Mouse (Mus musculus): ENCODE measurements around the gene Ccna1. TPM values are rescaled to one million over a fixed set of nuclear protein-coding genes. Genes with fewer than 3 reads are reported as not detected.

The Ccna1 gene
- total RNA-seq, 1 experiment = 0.76 TPM

DNA sequence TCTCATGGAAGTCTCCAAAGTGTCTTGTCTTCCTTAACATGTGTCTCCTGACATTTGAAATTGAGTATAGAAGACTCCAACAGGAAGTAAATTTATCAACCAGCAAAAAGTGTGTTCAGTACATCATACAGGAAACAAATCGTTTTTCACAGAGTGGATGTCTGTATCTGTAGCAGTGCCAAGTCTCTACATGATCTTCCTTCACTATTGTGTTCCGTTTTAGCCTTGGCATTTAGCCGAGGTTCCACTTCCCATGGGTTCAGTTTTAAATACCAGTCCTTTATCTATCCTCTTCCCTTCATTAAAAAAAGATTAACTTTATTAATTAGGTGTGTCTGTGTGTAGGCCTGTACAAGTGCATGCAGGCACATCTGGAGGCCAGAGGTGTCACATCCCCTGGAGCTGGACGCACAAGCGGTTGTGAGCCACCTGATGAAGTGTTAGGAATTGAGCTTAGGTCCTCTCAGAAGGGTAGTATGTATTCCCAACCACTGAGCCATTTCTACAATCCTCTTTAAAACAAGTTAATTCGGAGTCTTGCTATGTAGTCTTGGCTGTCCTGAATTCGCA lies 27.9 kb downstream of the Ccna1 start:
- Histone ChIP-seq H3K9me3 (ENCODE audit: control insufficient read depth, insufficient read depth, low read depth, low read length) (no peaks in the 10 kb centered on the region), H3K9ac (ENCODE audit: insufficient read depth, low read depth, low read length, poor library complexity, severe bottlenecking) (no peak overlapping the region), H3K27ac (ENCODE audit: insufficient read depth, low read depth, low read length, poor library complexity, severe bottlenecking) (no peak overlapping the region), H3K4me1 (ENCODE audit: control insufficient read depth in 2 of 2, insufficient read depth in 2 of 2, low read length in 2 of 2, poor library complexity in 1 of 2) (no peaks in the 10 kb centered on the region), H3K4me3 (ENCODE audit: insufficient read depth in 1 of 2, low read depth in 1 of 2, low read length in 2 of 2, poor library complexity in 1 of 2, severe bottlenecking in 1 of 2) (no peak overlapping the region), H3K36me3 (ENCODE audit: control insufficient read depth, insufficient read depth, low read length, poor library complexity, severe bottlenecking) (no peaks in the 10 kb centered on the region)
- TF ChIP-seq HCFC1 (IDR thresholded peaks at IDR 0.05; ENCODE audit: borderline replicate concordance, insufficient read depth, low read length) = no peak
- TF ChIP-seq ZC3H11A (IDR thresholded peaks at IDR 0.05; ENCODE audit: borderline replicate concordance, low read depth, low read length) = no peak
- no peak for DNase-seq (ENCODE audit: low read depth, low spot score)
- in situ Hi-C loops (cut with MboI; ENCODE audit: low sequenced_read_pairs in 2 of 2, unreplicated experiment in 2 of 2) = no loop called here

GRCm38 (mm10) chr3:55025502-55025901 lies 29.8 kb downstream of the Ccna1 start:
- Histone ChIP-seq H3K4me1 (ENCODE audit: control insufficient read depth in 2 of 2, insufficient read depth in 2 of 2, low read length in 2 of 2, poor library complexity in 1 of 2) (no peaks in the 10 kb centered on the region), H3K4me3 (ENCODE audit: insufficient read depth in 1 of 2, low read depth in 1 of 2, low read length in 2 of 2, poor library complexity in 1 of 2, severe bottlenecking in 1 of 2) (no peak overlapping the region), H3K9ac (ENCODE audit: insufficient read depth, low read depth, low read length, poor library complexity, severe bottlenecking) (no peak overlapping the region), H3K36me3 (ENCODE audit: control insufficient read depth, insufficient read depth, low read length, poor library complexity, severe bottlenecking) (no peaks in the 10 kb centered on the region), H3K27ac (ENCODE audit: insufficient read depth, low read depth, low read length, poor library complexity, severe bottlenecking) (no peak overlapping the region), H3K9me3 (ENCODE audit: control insufficient read depth, insufficient read depth, low read depth, low read length) (no peaks in the 10 kb centered on the region)
- TF ChIP-seq HCFC1 (IDR thresholded peaks at IDR 0.05; ENCODE audit: borderline replicate concordance, insufficient read depth, low read length) (no peak), MAFK (IDR thresholded peaks at IDR 0.05; ENCODE audit: insufficient read depth, low read depth, low read length) (no peak), CHD2 (IDR thresholded peaks at IDR 0.05; ENCODE audit: low read depth, low read length) (no peak), ZC3H11A (IDR thresholded peaks at IDR 0.05; ENCODE audit: borderline replicate concordance, low read depth, low read length) (no peak), ZNF384 (IDR thresholded peaks at IDR 0.05; ENCODE audit: low read depth, low read length) (no peak)
- DNase-seq (ENCODE audit: low read depth, low spot score) = no peak
- in situ Hi-C loops (cut with MboI; ENCODE audit: low sequenced_read_pairs in 2 of 2, unreplicated experiment in 2 of 2) = no loop called here

GRCm38 (mm10) chr3:55023347-55023746 lies 32.0 kb downstream of the Ccna1 start:
- Histone ChIP-seq H3K4me3 (ENCODE audit: insufficient read depth in 1 of 2, low read depth in 1 of 2, low read length in 2 of 2, poor library complexity in 1 of 2, severe bottlenecking in 1 of 2) (no peak overlapping the region), H3K36me3 (ENCODE audit: control insufficient read depth, insufficient read depth, low read length, poor library complexity, severe bottlenecking) (no peaks in the 10 kb centered on the region), H3K9ac (ENCODE audit: insufficient read depth, low read depth, low read length, poor library complexity, severe bottlenecking) (no peak overlapping the region), H3K27ac (ENCODE audit: insufficient read depth, low read depth, low read length, poor library complexity, severe bottlenecking) (no peak overlapping the region), H3K9me3 (ENCODE audit: control insufficient read depth, insufficient read depth, low read depth, low read length) (no peaks in the 10 kb centered on the region), H3K4me1 (ENCODE audit: control insufficient read depth in 2 of 2, insufficient read depth in 2 of 2, low read length in 2 of 2, poor library complexity in 1 of 2) (no peaks in the 10 kb centered on the region)
- in situ Hi-C loops (cut with MboI; ENCODE audit: low sequenced_read_pairs in 2 of 2, unreplicated experiment in 2 of 2) = no loop called here
- no peak for TF ChIP-seq ZNF384 (IDR thresholded peaks at IDR 0.05; ENCODE audit: low read depth, low read length)
- TF ChIP-seq ZC3H11A (IDR thresholded peaks at IDR 0.05; ENCODE audit: borderline replicate concordance, low read depth, low read length) = no peak
- no peak for TF ChIP-seq HCFC1 (IDR thresholded peaks at IDR 0.05; ENCODE audit: borderline replicate concordance, insufficient read depth, low read length)
- no peak for TF ChIP-seq MAFK (IDR thresholded peaks at IDR 0.05; ENCODE audit: insufficient read depth, low read depth, low read length)
- no peak for TF ChIP-seq CHD2 (IDR thresholded peaks at IDR 0.05; ENCODE audit: low read depth, low read length)
- no peak for DNase-seq (ENCODE audit: low read depth, low spot score)

- Histone ChIP-seq H3K9ac (ENCODE audit: insufficient read depth, low read depth, low read length, poor library complexity, severe bottlenecking) (no peak overlapping the region), H3K4me3 (ENCODE audit: insufficient read depth in 1 of 2, low read depth in 1 of 2, low read length in 2 of 2, poor library complexity in 1 of 2, severe bottlenecking in 1 of 2) (no peak overlapping the region), H3K9me3 (ENCODE audit: control insufficient read depth, insufficient read depth, low read depth, low read length) (no peaks in the 10 kb centered on the region), H3K4me1 (ENCODE audit: control insufficient read depth in 2 of 2, insufficient read depth in 2 of 2, low read length in 2 of 2, poor library complexity in 1 of 2) (no peaks in the 10 kb centered on the region), H3K27ac (ENCODE audit: insufficient read depth, low read depth, low read length, poor library complexity, severe bottlenecking) (no peak overlapping the region), H3K36me3 (ENCODE audit: control insufficient read depth, insufficient read depth, low read length, poor library complexity, severe bottlenecking) (no peaks in the 10 kb centered on the region)
- peak; percentile 37 for DNase-seq (ENCODE audit: low read depth, low spot score)
- in situ Hi-C loops (cut with MboI; ENCODE audit: low sequenced_read_pairs in 2 of 2, unreplicated experiment in 2 of 2) = no loop called here
- TF ChIP-seq CHD2 (IDR thresholded peaks at IDR 0.05; ENCODE audit: low read depth, low read length) (no peak), ZNF384 (IDR thresholded peaks at IDR 0.05; ENCODE audit: low read depth, low read length) (peak; percentile 38; the same call in 1 of the 2 replicates), ZC3H11A (IDR thresholded peaks at IDR 0.05; ENCODE audit: borderline replicate concordance, low read depth, low read length) (peak; percentile 66; the same call in 1 of the 2 replicates)
These were observed 33.1 kb downstream of the Ccna1 start for GRCm38 (mm10) chr3:55022247-55022646.

- in situ Hi-C loops (cut with MboI; ENCODE audit: low sequenced_read_pairs in 2 of 2, unreplicated experiment in 2 of 2) = no loop called here
- H3K9me3 ChIP-seq (ENCODE audit: control insufficient read depth, insufficient read depth, low read depth, low read length) = no peaks in the 10 kb centered on the region
- TF ChIP-seq HCFC1 (IDR thresholded peaks at IDR 0.05; ENCODE audit: borderline replicate concordance, insufficient read depth, low read length) (no peak), ZNF384 (IDR thresholded peaks at IDR 0.05; ENCODE audit: low read depth, low read length) (no peak), CHD2 (IDR thresholded peaks at IDR 0.05; ENCODE audit: low read depth, low read length) (no peak), ZC3H11A (IDR thresholded peaks at IDR 0.05; ENCODE audit: borderline replicate concordance, low read depth, low read length) (no peak), MAFK (IDR thresholded peaks at IDR 0.05; ENCODE audit: insufficient read depth, low read depth, low read length) (no peak)
- H3K36me3 ChIP-seq (ENCODE audit: control insufficient read depth, insufficient read depth, low read length, poor library complexity, severe bottlenecking) = no peaks in the 10 kb centered on the region
- no peak overlapping the region for H3K9ac ChIP-seq (ENCODE audit: insufficient read depth, low read depth, low read length, poor library complexity, severe bottlenecking)
- H3K4me3 ChIP-seq (ENCODE audit: insufficient read depth in 1 of 2, low read depth in 1 of 2, low read length in 2 of 2, poor library complexity in 1 of 2, severe bottlenecking in 1 of 2) = no peak overlapping the region
- H3K4me1 ChIP-seq (ENCODE audit: control insufficient read depth in 2 of 2, insufficient read depth in 2 of 2, low read length in 2 of 2, poor library complexity in 1 of 2) = no peaks in the 10 kb centered on the region
- no peak for DNase-seq (ENCODE audit: low read depth, low spot score)
- H3K27ac ChIP-seq (ENCODE audit: insufficient read depth, low read depth, low read length, poor library complexity, severe bottlenecking) = no peak overlapping the region
These were observed 42.8 kb downstream of the Ccna1 start for GRCm38 (mm10) chr3:55012536-55012935.
